Mouse (Mus musculus): Measurements from ENCODE around the gene Tmsb10. TPM values are rescaled to one million over a fixed set of nuclear protein-coding genes. Genes with fewer than 3 reads are reported as not detected.

Gene Tmsb10
- polyA plus RNA-seq, 1 experiment from 2014 or later = 5,692 TPM

- Histone ChIP-seq H3K4me1 (ENCODE audit: control insufficient read depth, insufficient read depth, low read length) (no peaks in the 10 kb centered on the region), H3K27me3 (ENCODE audit: control insufficient read depth, insufficient read depth, low read length) (no peaks in the 10 kb centered on the region), H3K9ac (replicated peaks; ENCODE audit: low read length) (no peak overlapping the region), H3K27ac (replicated peaks; ENCODE audit: low read depth, low read length) (no peak overlapping the region), H3K4me3 (replicated peaks; ENCODE audit: low read depth, low read length) (no peak overlapping the region), H3K9me3 (ENCODE audit: control insufficient read depth, low read length) (no peaks in the 10 kb centered on the region), H3K4me2 (ENCODE audit: low read length) (no peak overlapping the region), H3K36me3 (ENCODE audit: control insufficient read depth, insufficient read depth, low read length) (no peaks in the 10 kb centered on the region)
- 88% methylated on average over 9 of the region's 9 CpGs for WGBS
- no peak for ATAC-seq (ENCODE audit: low FRiP score, low TSS enrichment)
- DNase-seq = no peak
Measured at GRCm38 (mm10) chr6:72949161-72949756, 9.3 kb downstream of the Tmsb10 start.

- no peak overlapping the region for H3K4me2 ChIP-seq (ENCODE audit: low read length)
- no peak overlapping the region for H3K4me3 ChIP-seq (replicated peaks; ENCODE audit: low read depth, low read length)
- DNase-seq (no peak), ATAC-seq (ENCODE audit: low FRiP score, low TSS enrichment) (no peak)
- H3K9ac ChIP-seq (replicated peaks; ENCODE audit: low read length) = no peak overlapping the region
- no peaks in the 10 kb centered on the region for H3K4me1 ChIP-seq (ENCODE audit: control insufficient read depth, insufficient read depth, low read length)
- H3K27me3 ChIP-seq (ENCODE audit: control insufficient read depth, insufficient read depth, low read length) = no peaks in the 10 kb centered on the region
- no peaks in the 10 kb centered on the region for H3K9me3 ChIP-seq (ENCODE audit: control insufficient read depth, low read length)
- 95% methylated on average over 3 of the region's 3 CpGs for WGBS
- no peak overlapping the region for H3K27ac ChIP-seq (replicated peaks; ENCODE audit: low read depth, low read length)
- no peaks in the 10 kb centered on the region for H3K36me3 ChIP-seq (ENCODE audit: control insufficient read depth, insufficient read depth, low read length)
Measured at GRCm38 (mm10) chr6:72948392-72948791, 10.2 kb downstream of the Tmsb10 start.

- WGBS = 40% methylated on average over 6 of the region's 6 CpGs
- Histone ChIP-seq H3K4me3 (replicated peaks; ENCODE audit: low read depth, low read length) (no peak overlapping the region), H3K4me1 (ENCODE audit: control insufficient read depth, insufficient read depth, low read length) (no peaks in the 10 kb centered on the region), H3K27me3 (ENCODE audit: control insufficient read depth, insufficient read depth, low read length) (no peaks in the 10 kb centered on the region), H3K9ac (replicated peaks; ENCODE audit: low read length) (no peak overlapping the region), H3K36me3 (ENCODE audit: control insufficient read depth, insufficient read depth, low read length) (no peaks in the 10 kb centered on the region), H3K9me3 (ENCODE audit: control insufficient read depth, low read length) (no peaks in the 10 kb centered on the region), H3K27ac (replicated peaks; ENCODE audit: low read depth, low read length) (no peak overlapping the region), H3K4me2 (ENCODE audit: low read length) (no peak overlapping the region)
- ATAC-seq (ENCODE audit: low FRiP score, low TSS enrichment) (no peak), DNase-seq (peak; percentile 11)
Measured at GRCm38 (mm10) chr6:72947960-72948359, 10.6 kb downstream of the Tmsb10 start.

- H3K27ac ChIP-seq (replicated peaks; ENCODE audit: low read depth, low read length) = no peak overlapping the region
- H3K36me3 ChIP-seq (ENCODE audit: control insufficient read depth, insufficient read depth, low read length) = no peaks in the 10 kb centered on the region
- peak; percentile 89 for DNase-seq
- H3K9me3 ChIP-seq (ENCODE audit: control insufficient read depth, low read length) = no peaks in the 10 kb centered on the region
- H3K4me1 ChIP-seq (ENCODE audit: control insufficient read depth, insufficient read depth, low read length) = no peaks in the 10 kb centered on the region
- no peak; the same call in 1 of the 2 replicates for ATAC-seq (ENCODE audit: low FRiP score, low TSS enrichment)
- no peak overlapping the region for H3K4me2 ChIP-seq (ENCODE audit: low read length)
- 7% methylated on average over 3 of the region's 3 CpGs for WGBS
- H3K4me3 ChIP-seq (replicated peaks; ENCODE audit: low read depth, low read length) = no peak overlapping the region
- H3K9ac ChIP-seq (replicated peaks; ENCODE audit: low read length) = no peak overlapping the region
- no peaks in the 10 kb centered on the region for H3K27me3 ChIP-seq (ENCODE audit: control insufficient read depth, insufficient read depth, low read length)
Measured at GRCm38 (mm10) chr6:72940493-72940892, 18.1 kb downstream of the Tmsb10 start.

- no peak for ATAC-seq (ENCODE audit: low FRiP score, low TSS enrichment)
- Histone ChIP-seq H3K27me3 (ENCODE audit: control insufficient read depth, insufficient read depth, low read length) (no peaks in the 10 kb centered on the region), H3K4me3 (replicated peaks; ENCODE audit: low read depth, low read length) (no peak overlapping the region), H3K27ac (replicated peaks; ENCODE audit: low read depth, low read length) (no peak overlapping the region), H3K9me3 (ENCODE audit: control insufficient read depth, low read length) (no peaks in the 10 kb centered on the region), H3K9ac (replicated peaks; ENCODE audit: low read length) (no peak overlapping the region), H3K36me3 (ENCODE audit: control insufficient read depth, insufficient read depth, low read length) (no peaks in the 10 kb centered on the region), H3K4me2 (ENCODE audit: low read length) (no peak overlapping the region), H3K4me1 (ENCODE audit: control insufficient read depth, insufficient read depth, low read length) (no peaks in the 10 kb centered on the region)
- 90% methylated on average over 5 of the region's 5 CpGs for WGBS
- no peak for DNase-seq
Measured at GRCm38 (mm10) chr6:72937859-72938258, 20.7 kb downstream of the Tmsb10 start.

DNA sequence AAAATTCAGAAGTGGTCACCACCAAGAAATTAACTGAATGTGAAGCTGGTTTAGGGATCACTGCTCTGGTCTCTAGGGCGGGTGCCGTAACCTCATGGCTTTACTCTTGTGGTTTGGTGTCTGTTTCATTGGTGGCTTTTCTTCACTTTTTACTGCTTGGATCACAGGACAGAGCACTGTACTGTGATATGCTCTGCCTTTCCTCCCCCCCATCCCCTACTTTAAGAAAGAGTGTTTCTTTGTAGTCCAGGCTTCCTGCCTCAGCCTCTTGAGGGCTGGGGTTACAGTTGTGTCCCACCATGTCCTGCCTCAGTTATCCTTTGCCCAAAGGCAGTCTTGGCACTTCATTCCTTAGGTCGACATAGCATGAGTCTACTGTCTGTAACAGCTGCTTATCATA lies 21.1 kb downstream of the Tmsb10 start:
- no peaks in the 10 kb centered on the region for H3K36me3 ChIP-seq (ENCODE audit: control insufficient read depth, insufficient read depth, low read length)
- H3K4me1 ChIP-seq (ENCODE audit: control insufficient read depth, insufficient read depth, low read length) = no peaks in the 10 kb centered on the region
- no peak overlapping the region for H3K4me2 ChIP-seq (ENCODE audit: low read length)
- DNase-seq (no peak), ATAC-seq (ENCODE audit: low FRiP score, low TSS enrichment) (no peak)
- WGBS = 86% methylated on average over 3 of the region's 3 CpGs
- no peak overlapping the region for H3K27ac ChIP-seq (replicated peaks; ENCODE audit: low read depth, low read length)
- H3K4me3 ChIP-seq (replicated peaks; ENCODE audit: low read depth, low read length) = no peak overlapping the region
- H3K27me3 ChIP-seq (ENCODE audit: control insufficient read depth, insufficient read depth, low read length) = no peaks in the 10 kb centered on the region
- no peaks in the 10 kb centered on the region for H3K9me3 ChIP-seq (ENCODE audit: control insufficient read depth, low read length)
- H3K9ac ChIP-seq (replicated peaks; ENCODE audit: low read length) = no peak overlapping the region

- Histone ChIP-seq H3K9me3 (ENCODE audit: control insufficient read depth, low read length) (no peaks in the 10 kb centered on the region), H3K27me3 (ENCODE audit: control insufficient read depth, insufficient read depth, low read length) (no peaks in the 10 kb centered on the region), H3K4me3 (replicated peaks; ENCODE audit: low read depth, low read length) (no peak overlapping the region), H3K36me3 (ENCODE audit: control insufficient read depth, insufficient read depth, low read length) (no peaks in the 10 kb centered on the region), H3K4me2 (ENCODE audit: low read length) (no peak overlapping the region), H3K4me1 (ENCODE audit: control insufficient read depth, insufficient read depth, low read length) (no peaks in the 10 kb centered on the region), H3K27ac (replicated peaks; ENCODE audit: low read depth, low read length) (no peak overlapping the region), H3K9ac (replicated peaks; ENCODE audit: low read length) (no peak overlapping the region)
- DNase-seq (no peak), ATAC-seq (ENCODE audit: low FRiP score, low TSS enrichment) (no peak)
- WGBS = 96% methylated on average over 1 of the region's 1 CpGs
Measured at GRCm38 (mm10) chr6:72932955-72933354, 25.6 kb downstream of the Tmsb10 start.

- Histone ChIP-seq H3K9me3 (ENCODE audit: control insufficient read depth, low read length) (no peaks in the 10 kb centered on the region), H3K27me3 (ENCODE audit: control insufficient read depth, insufficient read depth, low read length) (no peaks in the 10 kb centered on the region), H3K36me3 (ENCODE audit: control insufficient read depth, insufficient read depth, low read length) (no peaks in the 10 kb centered on the region), H3K9ac (replicated peaks; ENCODE audit: low read length) (no peak overlapping the region), H3K4me2 (ENCODE audit: low read length) (no peak overlapping the region), H3K27ac (replicated peaks; ENCODE audit: low read depth, low read length) (no peak overlapping the region), H3K4me3 (replicated peaks; ENCODE audit: low read depth, low read length) (no peak overlapping the region), H3K4me1 (ENCODE audit: control insufficient read depth, insufficient read depth, low read length) (no peaks in the 10 kb centered on the region)
- DNase-seq (no peak), ATAC-seq (ENCODE audit: low FRiP score, low TSS enrichment) (no peak)
- 92% methylated on average over 3 of the region's 3 CpGs for WGBS
Measured at GRCm38 (mm10) chr6:72931533-72931932, 27.0 kb downstream of the Tmsb10 start.

DNA sequence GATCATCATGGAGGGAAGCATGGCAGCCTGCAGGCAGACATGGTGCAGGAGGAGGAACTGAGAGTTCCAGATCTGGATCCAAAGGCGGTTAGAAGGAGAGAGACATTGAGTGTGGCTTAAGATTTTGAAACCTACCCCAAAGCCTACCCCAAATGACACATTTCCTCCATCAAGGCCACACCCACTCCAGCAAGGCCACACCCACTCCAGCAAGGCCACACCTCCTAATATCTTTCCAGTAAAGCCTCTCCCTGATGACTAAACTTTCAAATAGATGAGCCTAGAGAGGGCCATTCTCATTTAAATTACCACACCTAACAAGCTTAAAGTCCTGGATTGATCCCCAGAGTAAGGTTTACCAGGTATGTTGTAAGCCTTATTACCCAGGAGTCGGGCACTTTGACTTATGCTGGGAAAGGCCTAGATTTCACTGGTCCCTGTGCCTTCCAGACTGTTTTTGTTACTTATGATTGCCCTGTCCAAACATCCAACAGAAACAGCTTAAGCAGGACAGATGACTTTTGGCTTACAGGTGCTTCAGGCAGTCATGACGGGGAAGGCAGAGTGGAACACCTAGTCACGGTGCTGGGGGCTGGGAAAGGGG lies 28.7 kb downstream of the Tmsb10 start:
- no peak overlapping the region for H3K4me2 ChIP-seq (ENCODE audit: low read length)
- no peak for DNase-seq
- no peak for ATAC-seq (ENCODE audit: low FRiP score, low TSS enrichment)
- H3K9me3 ChIP-seq (ENCODE audit: control insufficient read depth, low read length) = no peaks in the 10 kb centered on the region
- WGBS = 91% methylated on average over 4 of the region's 4 CpGs
- H3K27ac ChIP-seq (replicated peaks; ENCODE audit: low read depth, low read length) = no peak overlapping the region
- no peaks in the 10 kb centered on the region for H3K4me1 ChIP-seq (ENCODE audit: control insufficient read depth, insufficient read depth, low read length)
- no peak overlapping the region for H3K4me3 ChIP-seq (replicated peaks; ENCODE audit: low read depth, low read length)
- no peaks in the 10 kb centered on the region for H3K27me3 ChIP-seq (ENCODE audit: control insufficient read depth, insufficient read depth, low read length)
- H3K9ac ChIP-seq (replicated peaks; ENCODE audit: low read length) = no peak overlapping the region
- H3K36me3 ChIP-seq (ENCODE audit: control insufficient read depth, insufficient read depth, low read length) = no peaks in the 10 kb centered on the region

All from midbrain, embryonic 14.5 days (tissue).